Mouse (Mus musculus) hindbrain, postnatal 0 days (tissue): ENCODE measurements around the gene Olfr979. TPM values are rescaled to one million over a fixed set of nuclear protein-coding genes. Genes with fewer than 3 reads are reported as not detected.

Experiments used
- ATAC-seq: fragments of 200-750 bp; cut with Nextera tagmentation; 2 replicates; pipeline ENCODE4 v1.8.0; 2017; ENCODE audit warnings: mild to moderate bottlenecking, moderate TSS enrichment, moderate library complexity
- DNase-seq: peaks from one replicate; pipeline ENCODE4 v3.0.0-alpha.2; 2015; ENCODE audit warnings: low spot score
- H3K27ac ChIP-seq: fragments of 300-500 bp; sonication (generic); 2 replicates; pipeline ENCODE4 v1.5.1; 2014; ENCODE audit warnings: mild to moderate bottlenecking
- H3K27me3 ChIP-seq: fragments of 300-500 bp; sonication (generic); 2 replicates; pipeline ENCODE4 v1.6.1; 2014; ENCODE audit warnings: low read length, mixed read lengths; ENCODE audit not compliant: insufficient read depth
- H3K36me3 ChIP-seq: fragments of 300-500 bp; sonication (generic); 2 replicates; pipeline ENCODE4 v1.6.1; 2014; ENCODE audit warnings: low read length, mixed read lengths; ENCODE audit not compliant: insufficient read depth
- H3K4me1 ChIP-seq: fragments of 300-500 bp; sonication (generic); 2 replicates; pipeline ENCODE4 v1.6.1; 2014; ENCODE audit warnings: antibody characterized with exemption, low read length, mixed read lengths; ENCODE audit not compliant: insufficient read depth
- H3K4me2 ChIP-seq: fragments of 300-500 bp; sonication (generic); 2 replicates; pipeline ENCODE4 v1.6.1; 2014; ENCODE audit warnings: low read depth, mild to moderate bottlenecking, low read length, moderate library complexity, mixed read lengths
- H3K4me3 ChIP-seq: fragments of 300-500 bp; sonication (generic); 2 replicates; pipeline ENCODE4 v1.5.1; 2014; ENCODE audit warnings: low read length
- H3K9ac ChIP-seq: fragments of 300-500 bp; sonication (generic); replicated peaks from 2 replicates; pipeline ENCODE4 v1.6.1; 2014; ENCODE audit warnings: mild to moderate bottlenecking, low read length, moderate library complexity, mixed read lengths
- H3K9me3 ChIP-seq: fragments of 300-500 bp; sonication (generic); 2 replicates; pipeline ENCODE4 v1.6.1; 2016; ENCODE audit warnings: low read length, mixed read lengths
- CTCF ChIP-seq: IDR thresholded peaks from 2 replicates; pipeline ENCODE4 v1.5.1; 2016; ENCODE audit warnings: antibody characterized with exemption, control low read depth, low read depth
- WGBS: fragments of 180-500 bp; shearing (Covaris S2); extraction: QIAGEN DNeasy Blood & Tissue Kit; methylation state at CpG from one replicate; pipeline ENCODE4 v1.1.7; 2014; 5-methylcytosine and 5-hydroxymethylcytosine counted together
- polyA plus RNA-seq: library from polyadenylated mRNA; unstranded; fragments of >200 nt; fragmentation: Nextera tagmentation; extraction: Ambion mirVana; gene quantifications from 2 replicates; pipeline ENCODE4 v1.2.1, GENCODE M21; 2015
- total RNA-seq: library from RNA; depleted of rRNA; stranded (reverse); fragments of >200 nt; gene quantifications from 2 replicates; pipeline ENCODE4 v1.2.3, GENCODE M21; 2014; rRNA removed

Olfr979 gene
- total and polyA plus RNA-seq, 2 experiments from 2014 or later = not detected

DNA sequence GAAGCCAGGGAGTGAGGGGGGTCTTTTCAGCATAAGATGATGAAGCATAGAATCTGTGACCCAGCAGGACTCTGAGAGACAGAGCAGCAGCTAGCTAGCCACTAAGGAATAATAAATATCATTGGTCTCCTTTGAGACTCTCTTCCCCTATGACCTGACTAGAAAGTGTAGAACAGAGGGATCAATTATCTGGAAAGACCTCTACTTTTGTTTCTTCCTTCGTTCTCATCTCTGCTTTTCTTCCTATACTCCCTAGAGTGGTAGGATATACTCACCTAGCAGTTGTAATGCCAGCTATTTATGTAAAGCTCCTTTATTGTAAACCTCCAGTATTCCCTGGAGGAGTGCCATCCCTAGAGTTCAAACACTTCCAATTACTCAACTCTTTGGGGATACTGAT lies 51.3 kb downstream of the Olfr979 start, which contains the start of gene Olfr975:
Gene Olfr975, minus strand, starts transcription at position 101 of the 400 bp plus-strand sequence.
- Histone ChIP-seq H3K4me2 (no peak within 1 kb of the TSS), H3K4me3 (no peak within 1 kb of the TSS), H3K9me3 (no peaks in the 10 kb centered on the region), H3K9ac (no peak within 1 kb of the TSS), H3K36me3 (no peaks in the 10 kb centered on the region), H3K4me1 (no peaks in the 10 kb centered on the region), H3K27me3 (no peaks in the 10 kb centered on the region), H3K27ac (no peak within 1 kb of the TSS)
- ATAC-seq = no peak
- no peak for DNase-seq
- WGBS = 48% methylated on average over 1 of the region's 1 CpGs
- no peak for TF ChIP-seq CTCF

Other genes with a start within 250 kb of the Olfr979 start
- not detected in 2 replicates for gene Olfr968, start 220.2 kb downstream of the Olfr979 start, total RNA-seq
- gene Olfr968, start 220.2 kb downstream of the Olfr979 start, polyA plus RNA-seq = not detected in 2 replicates
- gene Olfr969, start 212.5 kb downstream of the Olfr979 start, total RNA-seq = not detected in 2 replicates
- gene Olfr969, start 212.5 kb downstream of the Olfr979 start, polyA plus RNA-seq = not detected in 2 replicates
- gene Olfr970, start 194.6 kb downstream of the Olfr979 start, total RNA-seq = not detected in 2 replicates
- gene Olfr970, start 194.6 kb downstream of the Olfr979 start, polyA plus RNA-seq = not detected in 2 replicates
- gene Olfr971, start 166.6 kb downstream of the Olfr979 start, total RNA-seq = not detected in 2 replicates
- not detected in 2 replicates for gene Olfr971, start 166.6 kb downstream of the Olfr979 start, polyA plus RNA-seq
- gene Olfr972, start 137.0 kb downstream of the Olfr979 start, total RNA-seq = not detected in 2 replicates
- not detected in 2 replicates for gene Olfr972, start 137.0 kb downstream of the Olfr979 start, polyA plus RNA-seq
- gene Olfr229, start 96.1 kb downstream of the Olfr979 start, total RNA-seq = not detected in 2 replicates
- gene Olfr229, start 96.1 kb downstream of the Olfr979 start, polyA plus RNA-seq = not detected in 2 replicates
- gene Olfr974, start 66.0 kb downstream of the Olfr979 start, total RNA-seq = not detected in 2 replicates
- gene Olfr974, start 66.0 kb downstream of the Olfr979 start, polyA plus RNA-seq = not detected in 2 replicates
- gene Olfr975, start 51.4 kb downstream of the Olfr979 start, total RNA-seq = not detected in 2 replicates
- gene Olfr975, start 51.4 kb downstream of the Olfr979 start, polyA plus RNA-seq = 0.05 TPM in 1 of 2 replicates, not detected in the other
- gene Olfr976, start 42.3 kb downstream of the Olfr979 start, total RNA-seq = not detected in 2 replicates
- gene Olfr976, start 42.3 kb downstream of the Olfr979 start, polyA plus RNA-seq = not detected in 2 replicates
- gene Olfr978, start 11.4 kb downstream of the Olfr979 start, total RNA-seq = not detected in 2 replicates
- not detected in 2 replicates for gene Olfr978, start 11.4 kb downstream of the Olfr979 start, polyA plus RNA-seq
- not detected in 2 replicates for gene Olfr980, start 6.1 kb upstream of the Olfr979 start, total RNA-seq
- gene Olfr980, start 6.1 kb upstream of the Olfr979 start, polyA plus RNA-seq = not detected in 2 replicates
- gene Olfr981, start 18.0 kb upstream of the Olfr979 start, total RNA-seq = not detected in 2 replicates
- gene Olfr981, start 18.0 kb upstream of the Olfr979 start, polyA plus RNA-seq = not detected in 2 replicates
- not detected in 2 replicates for gene Olfr982, start 70.4 kb upstream of the Olfr979 start, total RNA-seq
- not detected in 2 replicates for gene Olfr982, start 70.4 kb upstream of the Olfr979 start, polyA plus RNA-seq
- not detected in 2 replicates for gene Olfr983, start 90.1 kb upstream of the Olfr979 start, total RNA-seq
- not detected in 2 replicates for gene Olfr983, start 90.1 kb upstream of the Olfr979 start, polyA plus RNA-seq
- gene Olfr984, start 110.7 kb upstream of the Olfr979 start, total RNA-seq = not detected in 2 replicates
- not detected in 2 replicates for gene Olfr984, start 110.7 kb upstream of the Olfr979 start, polyA plus RNA-seq
- not detected in 2 replicates for gene Olfr985, start 126.7 kb upstream of the Olfr979 start, total RNA-seq
- not detected in 2 replicates for gene Olfr985, start 126.7 kb upstream of the Olfr979 start, polyA plus RNA-seq
- not detected in 2 replicates for gene Tmem225, start 144.7 kb upstream of the Olfr979 start, total RNA-seq
- not detected in 2 replicates for gene Tmem225, start 144.7 kb upstream of the Olfr979 start, polyA plus RNA-seq
- gene Olfr986, start 177.5 kb upstream of the Olfr979 start, total RNA-seq = not detected in 2 replicates
- gene Olfr986, start 177.5 kb upstream of the Olfr979 start, polyA plus RNA-seq = not detected in 2 replicates
- gene Zfp202, start 188.9 kb upstream of the Olfr979 start, total RNA-seq = 8.1 TPM in 2 replicates
- 4.9 TPM in 2 replicates for gene Zfp202, start 188.9 kb upstream of the Olfr979 start, polyA plus RNA-seq